Mouse (Mus musculus) hindbrain, postnatal 0 days (tissue): ENCODE measurements around the gene Smim20. TPM values are rescaled to one million over a fixed set of nuclear protein-coding genes. Genes with fewer than 3 reads are reported as not detected.

Experiments used
- ATAC-seq: fragments of 200-750 bp; cut with Nextera tagmentation; 2 replicates; pipeline ENCODE4 v1.8.0; 2017; ENCODE audit warnings: mild to moderate bottlenecking, moderate TSS enrichment, moderate library complexity
- DNase-seq: peaks from one replicate; pipeline ENCODE4 v3.0.0-alpha.2; 2015; ENCODE audit warnings: low spot score
- H3K27ac ChIP-seq: fragments of 300-500 bp; sonication (generic); 2 replicates; pipeline ENCODE4 v1.5.1; 2014; ENCODE audit warnings: mild to moderate bottlenecking
- H3K27me3 ChIP-seq: fragments of 300-500 bp; sonication (generic); 2 replicates; pipeline ENCODE4 v1.6.1; 2014; ENCODE audit warnings: low read length, mixed read lengths; ENCODE audit not compliant: insufficient read depth
- H3K36me3 ChIP-seq: fragments of 300-500 bp; sonication (generic); 2 replicates; pipeline ENCODE4 v1.6.1; 2014; ENCODE audit warnings: low read length, mixed read lengths; ENCODE audit not compliant: insufficient read depth
- H3K4me1 ChIP-seq: fragments of 300-500 bp; sonication (generic); 2 replicates; pipeline ENCODE4 v1.6.1; 2014; ENCODE audit warnings: antibody characterized with exemption, low read length, mixed read lengths; ENCODE audit not compliant: insufficient read depth
- H3K4me2 ChIP-seq: fragments of 300-500 bp; sonication (generic); 2 replicates; pipeline ENCODE4 v1.6.1; 2014; ENCODE audit warnings: low read depth, mild to moderate bottlenecking, low read length, moderate library complexity, mixed read lengths
- H3K4me3 ChIP-seq: fragments of 300-500 bp; sonication (generic); 2 replicates; pipeline ENCODE4 v1.5.1; 2014; ENCODE audit warnings: low read length
- H3K9ac ChIP-seq: fragments of 300-500 bp; sonication (generic); replicated peaks from 2 replicates; pipeline ENCODE4 v1.6.1; 2014; ENCODE audit warnings: mild to moderate bottlenecking, low read length, moderate library complexity, mixed read lengths
- H3K9me3 ChIP-seq: fragments of 300-500 bp; sonication (generic); 2 replicates; pipeline ENCODE4 v1.6.1; 2016; ENCODE audit warnings: low read length, mixed read lengths
- CTCF ChIP-seq: IDR thresholded peaks from 2 replicates; pipeline ENCODE4 v1.5.1; 2016; ENCODE audit warnings: antibody characterized with exemption, control low read depth, low read depth
- WGBS: fragments of 180-500 bp; shearing (Covaris S2); extraction: QIAGEN DNeasy Blood & Tissue Kit; methylation state at CpG from one replicate; pipeline ENCODE4 v1.1.7; 2014; 5-methylcytosine and 5-hydroxymethylcytosine counted together
- polyA plus RNA-seq: library from polyadenylated mRNA; unstranded; fragments of >200 nt; fragmentation: Nextera tagmentation; extraction: Ambion mirVana; gene quantifications from 2 replicates; pipeline ENCODE4 v1.2.1, GENCODE M21; 2015
- total RNA-seq: library from RNA; depleted of rRNA; stranded (reverse); fragments of >200 nt; gene quantifications from 2 replicates; pipeline ENCODE4 v1.2.3, GENCODE M21; 2014; rRNA removed

The Smim20 gene
- total and polyA plus RNA-seq, 2 experiments from 2014 or later: 42.8 to 88.3 TPM

DNA sequence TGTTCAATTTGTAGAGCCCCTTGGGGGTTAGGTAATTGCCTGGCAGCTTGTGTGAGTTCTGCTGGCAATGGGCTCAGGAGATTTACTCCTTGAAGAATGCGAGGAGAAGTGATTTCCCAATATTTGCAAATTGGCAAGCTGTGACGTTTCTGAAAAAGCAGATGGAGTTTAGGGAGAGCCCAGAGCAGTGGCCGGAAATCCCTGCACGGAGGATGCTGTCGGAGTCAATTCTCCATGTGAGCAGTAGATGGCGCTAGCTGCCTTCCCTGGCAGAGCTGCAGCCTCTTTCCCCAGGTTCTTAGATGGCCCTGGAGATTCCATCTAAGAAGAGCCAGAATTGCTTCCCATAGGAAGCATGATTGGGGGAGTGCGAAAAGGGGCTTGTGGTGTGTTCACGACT is 59.1 kb downstream of the Smim20 start:
- 1% methylated on average over 8 of the region's 8 CpGs for WGBS
- H3K4me3 ChIP-seq: no peak overlapping the region
- no peaks in the 10 kb centered on the region for H3K36me3 ChIP-seq

DNA sequence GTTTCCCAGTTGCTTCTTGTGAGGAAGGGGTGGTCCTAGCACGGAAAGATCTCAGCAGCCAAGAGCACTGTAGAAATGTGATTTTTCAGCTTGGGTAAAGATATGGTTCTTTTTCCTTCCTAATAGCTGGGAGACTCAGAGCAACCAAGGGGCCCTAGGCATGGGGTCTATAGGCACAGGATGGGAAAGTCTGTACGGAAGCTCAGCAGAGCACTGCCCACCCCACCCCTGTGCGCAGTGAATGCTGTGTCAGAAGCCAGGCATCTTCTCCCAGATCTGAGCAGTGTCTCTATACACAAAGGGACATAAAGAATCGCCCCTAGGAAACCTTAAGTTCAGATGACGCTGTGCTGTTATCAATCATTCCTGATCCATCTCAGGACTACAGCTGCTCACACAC is 59.6 kb downstream of the Smim20 start:
- Histone ChIP-seq H3K4me1 (no peaks in the 10 kb centered on the region; the same call in 1 of the 2 replicates), H3K4me3 (no peak overlapping the region), H3K36me3 (no peaks in the 10 kb centered on the region), H3K27ac (no peak overlapping the region), H3K4me2 (0 out of 2 replicates have a peak overlapping the region, but pooled peaks have one; percentile 14), H3K27me3 (no peaks in the 10 kb centered on the region), H3K9ac (no peak overlapping the region), H3K9me3 (no peaks in the 10 kb centered on the region)
- peak; percentile 19 for ATAC-seq
- no peak for TF ChIP-seq CTCF
- 57% methylated on average over 5 of the region's 5 CpGs for WGBS
- no peak for DNase-seq

More for the DNA sequence above, 59.1 kb downstream of the Smim20 start:
- DNase-seq: peak; percentile 91
- TF ChIP-seq CTCF: peak; percentile 95
- no peaks in the 10 kb centered on the region for H3K9me3 ChIP-seq
- peak; percentile 87 for ATAC-seq
- H3K9ac ChIP-seq: no peak overlapping the region
- no peaks in the 10 kb centered on the region for H3K27me3 ChIP-seq
- peak overlapping the region; percentile 14 for H3K4me2 ChIP-seq
- H3K4me1 ChIP-seq: no peaks in the 10 kb centered on the region; the same call in 1 of the 2 replicates
- no peak overlapping the region for H3K27ac ChIP-seq

Other genes starting within 250 kb of the Smim20 start
- gene Slc34a2, start 229.0 kb upstream of the Smim20 start, total RNA-seq: 0.07 and 0.68 TPM in 2 replicates
- 0.16 and 0.29 TPM in 2 replicates for gene Slc34a2, start 229.0 kb upstream of the Smim20 start, polyA plus RNA-seq
- 19.1 and 22.4 TPM in 2 replicates for gene Sel1l3, start 53.2 kb upstream of the Smim20 start, total RNA-seq
- 4.7 and 4.8 TPM in 2 replicates for gene Sel1l3, start 53.2 kb upstream of the Smim20 start, polyA plus RNA-seq
- gene Rbpj, start 199.1 kb downstream of the Smim20 start, total RNA-seq: 22.4 and 26.6 TPM in 2 replicates
- gene Rbpj, start 199.1 kb downstream of the Smim20 start, polyA plus RNA-seq: 16.7 and 17.6 TPM in 2 replicates